Mouse (Mus musculus) cerebellum, adult 9-10 months (tissue): ENCODE measurements around the gene Dnaja4.
"Not testable (repeated sequence)": the region's sequence is repeated elsewhere in the genome, so short reads cannot be mapped to it uniquely, and the experiment has no call there.

Experiments
- DNase-seq: peaks from one replicate; pipeline ENCODE4 v3.0.0; 2022

The Dnaja4 gene

DNA sequence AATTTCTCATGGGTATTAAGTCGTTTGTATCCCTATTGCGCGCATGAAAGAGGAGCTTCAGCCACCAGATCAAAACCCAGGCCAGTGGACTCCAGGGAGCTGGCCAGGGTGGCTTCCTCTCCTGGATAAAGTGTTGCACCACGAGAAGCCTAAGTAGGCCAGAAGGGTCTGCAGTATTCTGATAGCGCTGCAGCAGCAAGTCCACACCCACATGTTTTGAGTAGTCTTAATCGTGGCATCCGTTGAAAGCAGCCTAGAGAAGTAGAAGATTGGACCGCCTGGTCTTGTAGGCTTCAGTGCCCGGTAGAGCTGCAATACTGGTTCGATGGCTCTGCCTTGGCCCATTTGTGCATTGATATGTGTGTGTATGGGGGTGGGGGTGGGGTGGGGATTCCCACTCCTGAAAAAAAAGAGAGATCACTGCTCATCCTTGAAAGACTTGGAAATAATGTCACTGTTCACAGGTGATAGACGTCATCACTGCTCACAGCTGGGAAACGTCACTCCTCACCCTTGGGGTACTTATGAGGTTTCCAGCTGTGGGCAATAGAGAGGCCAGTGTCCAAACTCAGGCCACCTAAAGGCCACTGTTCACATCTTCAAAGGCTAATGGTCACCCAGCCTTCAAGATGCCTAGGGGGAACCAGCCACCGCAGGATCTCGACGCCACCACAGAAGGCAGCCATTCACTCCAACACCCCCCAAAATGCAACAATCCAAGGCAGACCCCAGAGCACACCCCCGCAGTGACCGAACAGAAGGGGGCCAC lies at the start of gene Dnaja4:
Gene Dnaja4, plus strand, starts transcription at position 556 of the 769 bp plus-strand sequence.
- DNase-seq: peak; percentile 36

- DNase-seq: no peak
These were observed 49.3 kb upstream of the Dnaja4 start for GRCm38 (mm10) chr9:54649360-54649759.

- DNase-seq: no peak
These were observed 45.9 kb upstream of the Dnaja4 start for GRCm38 (mm10) chr9:54652778-54653177.

GRCm38 (mm10) chr9:54655846-54656245 lies 42.8 kb upstream of the Dnaja4 start:
- no peak for DNase-seq

- DNase-seq: no peak
These were observed 42.3 kb upstream of the Dnaja4 start for GRCm38 (mm10) chr9:54656402-54656801.

DNA sequence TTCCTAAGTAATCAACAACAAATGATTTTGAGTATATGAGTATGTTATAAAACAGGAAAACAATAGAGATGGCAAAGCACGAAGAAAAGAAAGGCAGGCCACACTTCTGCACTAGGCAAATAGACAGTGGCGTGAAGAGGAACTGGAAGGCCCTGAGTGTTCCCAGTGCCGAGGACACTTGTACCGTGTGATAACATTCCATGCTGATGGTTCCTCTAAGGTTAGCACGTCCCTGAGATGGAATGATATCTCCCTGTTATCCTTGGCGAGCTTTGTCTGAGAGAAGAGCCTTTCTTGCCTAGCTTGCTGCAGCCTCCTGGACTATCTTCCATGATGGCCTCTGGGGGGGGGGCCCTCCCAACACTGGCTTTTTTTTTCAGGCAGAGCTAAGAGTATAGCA lies 39.9 kb upstream of the Dnaja4 start:
- no peak for DNase-seq

DNA sequence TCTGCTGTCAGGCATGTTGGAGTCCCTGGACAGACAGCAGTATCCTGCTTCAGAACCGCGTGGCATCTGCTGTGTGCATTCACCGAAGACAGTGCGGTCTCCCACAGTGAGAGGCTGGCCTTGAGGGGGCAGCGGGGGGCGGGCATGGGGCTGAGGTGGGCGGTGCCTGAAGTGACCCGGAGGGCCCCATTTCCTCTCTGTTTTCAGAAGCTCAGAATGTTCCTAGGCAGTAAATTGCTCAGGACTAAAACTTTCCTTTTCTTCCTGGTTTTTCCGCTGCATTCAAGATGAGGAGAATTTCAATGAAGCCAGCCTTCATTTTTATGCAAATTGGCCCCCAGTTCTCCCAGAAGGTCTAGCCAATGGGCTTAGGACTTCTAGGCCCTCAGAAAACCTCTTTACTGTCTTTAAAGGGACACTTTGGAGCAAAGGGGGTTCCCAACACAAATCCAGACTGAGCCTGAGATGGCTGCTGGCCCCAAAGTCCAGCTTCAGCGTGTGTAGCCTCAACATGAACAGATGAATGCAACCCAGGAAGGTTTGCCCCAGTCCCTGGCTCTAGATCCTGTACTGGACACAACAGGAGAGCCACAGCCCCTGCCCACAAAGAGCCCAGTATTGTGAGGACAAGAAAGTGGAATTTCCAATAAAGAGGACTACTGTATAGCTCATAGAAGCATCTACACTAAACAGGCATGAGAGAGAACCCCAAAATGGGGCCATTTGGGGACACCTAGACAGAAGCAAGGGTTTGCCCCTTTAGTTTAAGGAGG lies 36.9 kb upstream of the Dnaja4 start, which contains the start of gene Acsbg1:
Gene Acsbg1, minus strand, starts transcription at position 266 of the 773 bp plus-strand sequence.
- no peak for DNase-seq

- DNase-seq: no peak
These were observed 34.3 kb upstream of the Dnaja4 start for GRCm38 (mm10) chr9:54664358-54664757.

- no peak for DNase-seq
These were observed 32.6 kb upstream of the Dnaja4 start for GRCm38 (mm10) chr9:54666116-54666515.

DNA sequence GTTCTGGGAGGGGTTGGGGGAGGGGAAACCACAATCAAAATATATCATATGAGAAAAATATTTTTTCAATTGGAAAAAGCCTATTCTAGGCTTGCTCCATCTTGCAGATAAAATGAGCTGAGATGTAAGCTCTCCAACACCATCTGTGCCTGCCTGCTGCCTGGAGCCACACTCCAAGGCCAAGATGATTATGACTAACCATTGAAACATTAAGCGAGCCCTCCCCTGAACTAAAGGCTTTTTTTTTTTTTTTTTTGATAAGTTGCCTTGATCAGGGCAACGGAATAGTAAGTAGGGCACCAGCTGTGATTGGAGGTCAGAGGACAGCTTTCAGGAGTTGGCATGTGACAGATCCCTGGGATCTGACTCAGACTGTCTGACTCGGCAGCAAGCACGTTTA lies 30.2 kb upstream of the Dnaja4 start:
- DNase-seq: peak; percentile 78

DNA sequence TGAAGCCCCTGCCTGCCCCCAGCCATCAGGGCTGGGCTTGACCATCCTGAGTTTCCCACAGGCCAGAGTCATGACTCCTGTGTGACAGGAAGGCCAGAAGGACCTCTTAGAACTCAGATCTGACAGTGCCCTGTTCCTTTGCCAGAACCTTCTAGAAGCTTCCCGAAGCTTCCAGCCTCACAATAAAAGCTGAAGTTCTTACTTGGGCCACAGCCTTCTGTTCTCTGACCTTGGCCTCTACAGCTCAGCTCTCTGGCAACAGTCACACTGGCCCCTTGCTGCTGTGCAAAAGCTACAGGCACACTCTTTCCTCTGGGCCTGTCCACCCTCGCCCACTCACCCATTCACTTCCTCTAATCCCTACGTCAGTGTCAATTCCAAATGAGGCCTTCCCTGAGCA lies 26.7 kb upstream of the Dnaja4 start:
- no peak for DNase-seq

- DNase-seq: no peak
These were observed 24.8 kb upstream of the Dnaja4 start for GRCm38 (mm10) chr9:54673887-54674286.

GRCm38 (mm10) chr9:54676531-54676986 lies 22.1 kb upstream of the Dnaja4 start:
- peak; percentile 81 for DNase-seq

- DNase-seq: peak; percentile 76
These were observed 15.8 kb upstream of the Dnaja4 start for GRCm38 (mm10) chr9:54682846-54683245.

DNA sequence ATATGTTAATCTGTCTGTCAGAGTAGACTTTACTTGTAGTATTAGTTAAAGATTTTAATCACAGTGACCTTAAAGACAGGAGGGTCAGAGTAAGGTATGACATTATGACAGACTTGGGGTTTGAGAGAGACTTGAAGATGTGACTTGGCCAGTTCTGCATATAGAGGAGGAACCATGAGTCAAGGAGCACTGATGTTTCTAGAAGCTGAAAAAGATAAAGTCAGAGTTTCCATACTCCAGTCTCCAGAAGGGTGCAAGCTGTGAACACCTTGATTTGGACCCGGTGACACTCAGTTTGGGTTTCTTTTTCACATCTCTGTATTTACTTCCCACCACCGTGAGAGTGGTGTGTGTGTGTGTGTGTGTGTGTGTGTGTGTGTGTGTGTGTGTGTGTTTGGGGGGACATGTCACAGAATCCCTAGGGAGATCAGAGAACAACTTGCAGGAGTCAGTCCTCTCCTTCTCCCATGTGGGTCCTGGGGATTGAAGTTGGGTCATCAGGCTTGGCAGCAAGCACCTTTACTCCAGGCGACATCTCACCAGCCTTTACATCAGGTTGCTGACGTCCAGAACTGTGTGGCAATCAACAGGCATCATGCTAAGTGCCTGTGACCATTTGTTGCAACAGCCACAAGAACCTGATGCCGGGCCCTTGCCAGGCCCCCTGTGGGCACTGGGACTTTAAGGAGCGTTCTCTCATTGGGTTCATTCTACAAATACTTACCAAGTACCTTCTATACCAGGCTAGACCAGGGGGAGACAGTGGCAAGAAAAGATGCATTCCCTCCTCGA lies 14.7 kb upstream of the Dnaja4 start:
- no peak for DNase-seq

DNA sequence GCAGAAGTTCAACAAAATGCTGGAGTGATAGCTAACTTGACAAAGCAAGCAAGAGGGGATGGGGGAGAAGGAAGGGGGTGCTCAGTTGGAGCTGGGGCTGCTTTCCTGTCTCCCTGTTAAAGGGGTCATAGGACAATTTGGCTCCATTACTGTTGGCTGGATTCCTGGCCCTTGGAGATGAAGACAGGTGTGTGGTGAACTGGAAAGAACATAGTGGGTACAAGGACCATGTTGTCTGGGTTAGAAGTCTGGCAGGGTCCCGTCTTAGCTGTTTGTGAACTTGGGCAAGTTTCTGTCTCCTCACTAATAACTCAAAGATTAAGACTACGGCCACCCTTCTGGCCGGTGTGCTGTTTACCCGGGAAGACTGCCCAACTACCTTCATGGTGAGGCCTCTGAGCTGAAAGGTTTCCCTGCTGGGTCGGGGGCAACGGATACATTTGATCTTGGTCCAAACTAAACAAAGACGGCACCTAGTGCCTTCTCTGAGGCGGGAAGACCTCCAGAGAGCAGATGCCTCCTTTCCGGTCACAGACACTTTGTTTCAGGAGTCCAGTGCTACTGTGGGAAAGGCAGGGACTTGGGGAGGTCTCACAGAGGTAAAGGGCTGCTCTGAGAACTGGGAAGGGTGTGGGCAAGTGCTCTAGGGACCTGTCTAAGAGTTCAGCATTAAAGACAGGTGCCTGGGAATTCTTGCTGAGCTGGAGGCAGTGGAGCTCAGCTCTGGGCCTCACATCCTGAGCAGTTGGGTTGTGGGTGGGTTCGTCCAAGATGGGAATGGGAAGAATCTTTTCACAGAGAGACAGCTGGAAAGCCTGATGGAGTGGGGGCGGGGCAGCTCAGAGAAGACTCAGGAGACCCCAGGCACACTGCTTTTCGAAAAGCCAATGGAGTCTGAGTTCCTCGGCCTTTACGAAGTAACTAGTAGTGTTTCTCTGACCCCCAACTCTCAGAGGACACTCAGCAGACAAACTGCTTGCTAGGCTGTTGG lies 11.1 kb upstream of the Dnaja4 start:
- no peak for DNase-seq

DNA sequence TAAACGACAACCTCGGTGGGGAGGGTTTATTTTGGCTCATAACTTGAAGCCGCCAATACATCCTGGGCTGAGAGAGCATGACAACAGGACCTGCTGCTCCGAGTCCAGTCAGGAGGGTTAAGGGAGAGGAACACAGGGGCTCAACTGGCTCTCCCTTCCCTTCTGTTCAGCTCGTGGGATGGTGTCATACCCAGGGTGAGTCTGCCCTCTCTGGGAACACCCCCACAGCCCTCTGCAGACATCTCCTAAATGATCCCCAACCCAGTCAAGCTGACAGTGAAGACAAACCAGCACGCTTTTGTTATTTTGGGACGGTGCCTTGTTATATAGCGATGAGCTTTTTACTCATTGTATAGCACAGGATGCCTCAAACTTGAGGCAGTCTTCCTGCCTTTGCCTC lies 9.2 kb upstream of the Dnaja4 start:
- DNase-seq: no peak

DNA sequence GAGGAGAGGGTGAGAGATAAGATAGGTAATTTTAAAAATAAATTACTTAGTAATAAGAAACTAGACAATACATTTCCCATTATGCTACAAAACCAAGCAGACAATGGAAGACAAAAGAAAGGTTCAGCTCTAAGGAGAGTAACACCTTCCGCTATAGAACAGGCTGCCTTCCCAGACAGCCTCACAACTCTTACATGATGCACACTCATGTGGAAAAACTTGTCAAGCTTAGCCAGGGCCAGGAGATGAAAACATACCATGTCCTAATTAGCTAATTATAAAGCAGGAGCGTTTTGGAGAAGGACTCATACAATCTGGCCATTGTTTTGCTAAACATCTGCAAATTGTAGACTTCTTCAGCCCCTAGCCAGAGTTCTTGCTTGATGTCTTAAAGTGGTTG lies 8.0 kb upstream of the Dnaja4 start:
- not testable (repeated sequence) for DNase-seq

DNA sequence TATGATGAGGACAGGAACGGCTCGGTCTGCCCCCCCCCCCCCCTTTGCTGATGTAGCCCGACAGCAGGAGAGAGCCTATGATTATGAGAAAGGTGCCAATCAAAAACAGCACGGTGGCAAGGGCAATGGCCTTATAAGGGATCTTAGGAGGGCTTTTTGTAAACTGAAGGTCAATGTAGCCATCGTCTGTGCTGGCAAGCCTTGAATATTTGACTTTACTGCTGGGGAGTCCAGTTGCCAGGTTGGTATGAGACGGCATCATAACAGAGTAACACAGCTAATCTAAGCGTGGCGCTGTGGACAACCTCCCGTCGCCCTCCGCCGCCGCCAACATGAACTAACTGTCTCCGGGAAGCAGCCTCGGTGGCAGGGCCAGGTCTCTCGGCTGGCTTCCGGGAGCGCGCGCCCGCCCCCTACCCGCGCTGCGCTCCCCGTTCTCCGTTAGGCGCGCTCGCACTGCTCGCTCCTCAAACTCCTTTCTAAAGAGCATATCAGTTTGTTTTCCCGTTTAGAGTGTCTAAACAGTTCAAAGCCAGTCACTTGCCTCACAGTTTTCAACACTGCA lies 7.3 kb upstream of the Dnaja4 start:
- DNase-seq: not testable (repeated sequence)

DNA sequence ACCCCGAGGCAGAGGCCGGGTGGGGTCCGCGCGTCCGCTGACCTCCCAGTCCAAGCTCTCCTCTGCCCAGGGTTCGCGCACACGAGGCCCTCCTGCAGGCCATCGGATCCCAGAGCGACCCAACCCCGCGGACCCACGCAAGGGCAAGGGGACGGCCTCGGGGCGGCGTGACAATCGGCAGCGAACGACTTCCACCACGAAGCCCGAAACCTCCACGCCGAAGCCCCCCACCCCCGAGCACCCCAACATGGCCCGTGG lies 343 bp downstream of the Dnaja4 start:
- no peak for DNase-seq

GRCm38 (mm10) chr9:54699345-54700173 lies 886 bp downstream of the Dnaja4 start:
- peak; percentile 76 for DNase-seq
